Mouse (Mus musculus) ES-E14 (cell line): Measurements from ENCODE around the gene Rbx1.
A peak's percentile ranks its signal among the peaks of the same experiment; 100 is the strongest.

Experiments
- CHD2 ChIP-seq: IDR thresholded peaks from 2 replicates; pipeline ENCODE4 v1.6.1; 2014; ENCODE audit warnings: mild to moderate bottlenecking, low read depth, low read length, inconsistent platforms
- HCFC1 ChIP-seq: IDR thresholded peaks from 2 replicates; pipeline ENCODE4 v1.6.1; 2012; ENCODE audit warnings: low read length, inconsistent platforms, borderline replicate concordance; ENCODE audit not compliant: insufficient read depth
- MAFK ChIP-seq: IDR thresholded peaks from 2 replicates; pipeline ENCODE4 v1.6.1; 2014; ENCODE audit warnings: mild to moderate bottlenecking, low read depth, low read length, inconsistent platforms; ENCODE audit not compliant: insufficient read depth
- ZC3H11A ChIP-seq: IDR thresholded peaks from 2 replicates; pipeline ENCODE4 v1.6.1; 2012; ENCODE audit warnings: low read depth, mild to moderate bottlenecking, inconsistent platforms, low read length, borderline replicate concordance
- ZNF384 ChIP-seq: IDR thresholded peaks from 2 replicates; pipeline ENCODE4 v1.6.1; 2012; ENCODE audit warnings: low read depth, low read length, inconsistent platforms

DNA sequence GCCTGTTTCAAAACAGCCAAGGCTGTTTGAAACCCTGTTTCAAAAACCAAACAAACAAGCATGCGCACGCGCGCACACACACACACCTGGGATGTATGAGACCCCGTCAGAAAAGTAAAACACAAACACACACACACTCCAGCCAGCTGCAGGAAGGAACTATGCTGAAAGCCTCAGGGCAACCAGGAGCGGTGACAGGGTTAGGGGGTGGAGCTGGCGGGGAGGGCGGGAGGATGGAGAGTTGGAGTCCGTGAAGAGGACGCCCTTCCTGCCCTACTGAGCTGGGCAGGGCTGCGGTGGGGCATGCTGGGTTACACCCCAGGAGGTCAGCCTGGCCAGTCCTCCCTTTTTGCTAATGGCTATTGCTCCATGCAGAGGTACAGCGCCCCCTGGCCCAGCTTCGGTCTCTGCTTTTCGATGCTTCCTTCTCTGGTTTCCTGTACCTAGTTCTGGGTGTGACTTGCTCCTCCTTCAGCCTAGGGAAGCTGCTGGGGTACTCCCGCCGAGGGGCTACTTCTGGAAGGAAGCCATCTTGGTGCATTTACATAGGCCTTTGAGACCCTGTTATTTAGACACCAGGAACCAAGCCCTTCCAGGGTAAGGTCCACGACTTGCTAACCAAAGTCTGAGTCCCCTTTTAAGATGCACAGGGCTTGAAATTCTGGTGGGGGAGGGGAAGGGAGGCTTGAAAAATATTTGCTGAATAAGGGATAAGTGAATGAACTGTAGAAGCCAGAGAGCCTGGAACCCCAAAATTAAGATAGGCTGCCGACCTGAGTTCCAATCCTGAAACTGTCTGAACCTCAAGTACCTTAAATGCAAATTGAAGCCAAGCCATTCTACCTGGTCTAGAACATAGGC lies 48.2 kb downstream of the Rbx1 start:
- peak; percentile 46; the same call in 1 of the 2 replicates for TF ChIP-seq HCFC1
- peak; percentile 93 for TF ChIP-seq MAFK
- no peak for TF ChIP-seq CHD2
- TF ChIP-seq ZC3H11A = no peak
- TF ChIP-seq ZNF384 = no peak
